ENCODE assay signal across 31 mouse cellular contexts in genomic region chr15:27500390-27500789, GRCm38 (mm10).
"Had no signal": no experiment of that assay in that cellular context is flagged by ENCODE, and none has a peak within 500 bp of the region (broad histone marks: within the 10 kb centered on the region; RNA-seq: fewer than 3 reads in every experiment).

No protein-coding gene starts in this region.

- H3K4me3 ChIP-seq: heart, embryonic 12.5 days; heart, embryonic 13.5 days; heart, embryonic 15.5 days; hindbrain, embryonic 10.5 days; hindbrain, embryonic 12.5 days; hindbrain, embryonic 13.5 days; hindbrain, embryonic 15.5 days; intestine, embryonic 15.5 days; kidney, embryonic 15.5 days; layer of hippocampus, adult 2 months; left cerebral cortex, adult 2 months had no signal

- H3K27me3 ChIP-seq: heart, embryonic 12.5 days; heart, embryonic 13.5 days; heart, embryonic 15.5 days; hindbrain, embryonic 12.5 days; hindbrain, embryonic 13.5 days; hindbrain, embryonic 15.5 days; intestine, embryonic 15.5 days; kidney, embryonic 15.5 days had no signal

- DNase-seq: heart, postnatal 10 days; heart, postnatal 14 days; heart, postnatal 36 days; heart, postnatal 4 days; kidney, adult 11 months; kidney, adult 18-20 months; kidney, adult 2 months; kidney, adult 8-10 months; kidney, adult 9 months; kidney, postnatal 10 days; kidney, postnatal 14 days; kidney, postnatal 25 days; kidney, postnatal 36 days; kidney, postnatal 4 days; layer of hippocampus, adult 9-11 months; layer of hippocampus, postnatal 36 days had no signal

- H3K9ac ChIP-seq: heart, embryonic 12.5 days; heart, embryonic 13.5 days; heart, embryonic 15.5 days; hindbrain, embryonic 12.5 days; hindbrain, embryonic 13.5 days; hindbrain, embryonic 14.5 days; hindbrain, embryonic 15.5 days; intestine, embryonic 15.5 days; kidney, embryonic 15.5 days had no signal

- H3K27ac ChIP-seq: heart, embryonic 13.5 days; heart, embryonic 15.5 days; hindbrain, embryonic 10.5 days; hindbrain, embryonic 12.5 days; hindbrain, embryonic 13.5 days; hindbrain, embryonic 14.5 days; hindbrain, embryonic 15.5 days; hindbrain, postnatal 0 days; intestine, embryonic 15.5 days; kidney, embryonic 15.5 days; kidney, postnatal 0 days; layer of hippocampus, adult 2 months; left cerebral cortex, adult 2 months had no signal

- H3K9me3 ChIP-seq: heart, embryonic 12.5 days; heart, embryonic 13.5 days; heart, embryonic 15.5 days; hindbrain, embryonic 10.5 days; hindbrain, embryonic 12.5 days; hindbrain, embryonic 13.5 days; hindbrain, embryonic 15.5 days; intestine, embryonic 15.5 days; kidney, embryonic 15.5 days had no signal

- H3K36me3 ChIP-seq: heart, embryonic 12.5 days; heart, embryonic 13.5 days; heart, embryonic 15.5 days; hindbrain, embryonic 10.5 days; hindbrain, embryonic 12.5 days; hindbrain, embryonic 13.5 days; hindbrain, embryonic 15.5 days; intestine, embryonic 15.5 days; kidney, embryonic 15.5 days had no signal

- H3K4me2 ChIP-seq: heart, embryonic 11.5 days; heart, embryonic 12.5 days; heart, embryonic 13.5 days; heart, embryonic 15.5 days; hindbrain, embryonic 12.5 days; hindbrain, embryonic 13.5 days; hindbrain, embryonic 14.5 days; hindbrain, embryonic 15.5 days; intestine, embryonic 15.5 days; kidney, embryonic 15.5 days had no signal
